Mouse (Mus musculus) ZHBTc4 (cell line): ENCODE measurements at regions not wholly inside any gene's neighbourhood (a gene's known extent, or its start where the extent isn't known, plus 50 kb on each side); places are given as distances from the start of the nearest gene placed in this dataset.

ENCODE experiments used
- DNase-seq: peaks from one replicate; pipeline ENCODE4 v3.0.0-alpha.2; 2011; ENCODE audit warnings: low read depth, low spot score

- DNase-seq = no peak
These were observed 224.5 kb upstream of the Pfn2 start for GRCm38 (mm10) chr3:58072230-58072839.

- no peak for DNase-seq
These were observed 241.7 kb upstream of the Pfn2 start for GRCm38 (mm10) chr3:58089344-58090139.

GRCm38 (mm10) chr3:58090396-58090795 is 242.5 kb upstream of the Pfn2 start:
- DNase-seq = no peak

- no peak for DNase-seq
These were observed 243.7 kb upstream of the Pfn2 start for GRCm38 (mm10) chr3:58091466-58092176.

- no peak for DNase-seq
These were observed 263.1 kb upstream of the Pfn2 start for GRCm38 (mm10) chr3:58110911-58111476.

GRCm38 (mm10) chr3:58112431-58112856 is 264.6 kb upstream of the Pfn2 start:
- no peak for DNase-seq

- DNase-seq = no peak
These were observed 266.1 kb upstream of the Pfn2 start for GRCm38 (mm10) chr3:58113941-58114340.

- no peak for DNase-seq
These were observed 267.6 kb upstream of the Pfn2 start for GRCm38 (mm10) chr3:58115511-58115910.

- DNase-seq = no peak
These were observed 269.0 kb upstream of the Pfn2 start for GRCm38 (mm10) chr3:58116848-58117247.

GRCm38 (mm10) chr3:58120051-58120450 is 272.2 kb upstream of the Pfn2 start:
- DNase-seq = peak; percentile 76

- peak; percentile 85 for DNase-seq
These were observed 274.8 kb upstream of the Pfn2 start for GRCm38 (mm10) chr3:58122456-58123359.

- no peak for DNase-seq
These were observed 275.7 kb upstream of the Pfn2 start for GRCm38 (mm10) chr3:58123396-58124077.

GRCm38 (mm10) chr3:58124886-58125285 is 277.0 kb upstream of the Pfn2 start:
- no peak for DNase-seq

- no peak for DNase-seq
These were observed 279.1 kb upstream of the Pfn2 start for GRCm38 (mm10) chr3:58126996-58127395.

GRCm38 (mm10) chr3:58128059-58128458 is 280.2 kb upstream of the Pfn2 start:
- DNase-seq = no peak

GRCm38 (mm10) chr3:58129358-58129903 is 281.6 kb upstream of the Pfn2 start:
- no peak for DNase-seq

- DNase-seq = peak; percentile 50
These were observed 278.7 kb upstream of the Tsc22d2 start for GRCm38 (mm10) chr3:58135607-58136365.

GRCm38 (mm10) chr3:58138726-58139585 is 275.6 kb upstream of the Tsc22d2 start:
- peak; percentile 38 for DNase-seq

- DNase-seq = no peak
These were observed 268.4 kb upstream of the Tsc22d2 start for GRCm38 (mm10) chr3:58146108-58146507.
